Mouse (Mus musculus) frontal cortex, postnatal 10 days (tissue): ENCODE results near the gene Ap1m2.

Experiments used
- DNase-seq, 2 experiments: peaks; one replicate each; pipeline ENCODE4 v3.0.0; 2022; ENCODE audit warnings: low spot score in 2 of 2, mixed read lengths in 1 of 2

The Ap1m2 gene

DNA sequence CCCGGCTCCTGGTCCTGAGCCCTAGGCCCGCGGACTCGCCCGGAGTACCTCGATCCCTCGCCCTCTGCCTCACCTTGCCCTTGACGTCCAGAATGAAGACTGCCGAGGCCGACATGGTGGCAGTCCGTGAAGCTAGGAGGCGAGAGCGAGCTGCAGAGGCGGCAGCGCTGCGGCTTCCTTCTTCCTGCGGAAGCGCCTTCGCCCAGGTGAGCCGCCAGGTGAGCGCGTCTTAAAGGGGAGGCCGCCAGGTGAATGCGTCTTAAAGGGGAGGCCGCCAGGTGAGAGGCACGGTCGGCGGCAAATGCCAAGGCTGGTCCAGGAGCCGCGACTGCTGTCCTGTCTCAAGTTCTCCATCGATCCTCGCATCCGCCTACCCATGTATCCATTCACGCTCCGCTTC is at the start of gene Ap1m2:
Ap1m2 (minus strand) TSS at position 204 of the 400 bp plus-strand sequence.
- no peak for DNase-seq

GRCm38 (mm10) chr9:21356981-21357718 is 45.0 kb upstream of the Ap1m2 start:
- peak in 1 of 2 experiments; percentile 38 for DNase-seq

- DNase-seq = no peak
Observed at GRCm38 (mm10) chr9:21354796-21355195, 42.7 kb upstream of the Ap1m2 start.

- DNase-seq = no peak
Observed at GRCm38 (mm10) chr9:21353373-21353686, 41.2 kb upstream of the Ap1m2 start.

- no peak for DNase-seq
Observed at GRCm38 (mm10) chr9:21352463-21353372, 40.6 kb upstream of the Ap1m2 start.

DNA sequence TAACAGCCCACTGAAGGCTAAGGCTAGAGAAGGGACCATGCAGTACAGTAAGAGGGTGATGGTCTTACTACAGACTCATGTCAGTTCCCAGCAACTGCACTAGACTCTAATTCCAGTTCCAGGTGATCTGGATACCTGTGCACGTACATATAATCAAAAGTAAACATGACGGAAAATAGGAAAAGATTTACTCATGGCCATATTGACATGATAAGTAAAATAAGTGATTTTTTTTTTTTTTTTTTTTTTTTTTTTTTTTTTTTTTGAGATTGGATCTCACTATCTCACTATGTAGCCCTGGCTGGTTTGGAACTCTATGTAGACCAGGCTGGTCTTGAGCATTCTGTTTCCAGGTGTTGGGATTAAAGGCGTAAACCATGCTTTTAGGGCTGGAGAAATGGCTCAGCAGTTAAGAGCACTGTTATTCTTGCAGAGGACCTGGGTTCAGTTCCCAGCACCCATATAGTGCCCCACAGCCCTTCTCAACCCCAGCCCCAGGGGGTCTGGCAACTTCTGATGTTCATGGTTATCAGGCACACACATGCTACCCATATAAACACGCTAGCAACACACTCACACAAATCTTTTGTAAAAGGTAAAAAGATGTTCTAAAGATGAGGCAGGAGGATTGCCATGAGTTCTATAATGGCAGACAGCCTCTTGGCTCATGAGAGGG is 39.7 kb upstream of the Ap1m2 start:
- no peak for DNase-seq

DNA sequence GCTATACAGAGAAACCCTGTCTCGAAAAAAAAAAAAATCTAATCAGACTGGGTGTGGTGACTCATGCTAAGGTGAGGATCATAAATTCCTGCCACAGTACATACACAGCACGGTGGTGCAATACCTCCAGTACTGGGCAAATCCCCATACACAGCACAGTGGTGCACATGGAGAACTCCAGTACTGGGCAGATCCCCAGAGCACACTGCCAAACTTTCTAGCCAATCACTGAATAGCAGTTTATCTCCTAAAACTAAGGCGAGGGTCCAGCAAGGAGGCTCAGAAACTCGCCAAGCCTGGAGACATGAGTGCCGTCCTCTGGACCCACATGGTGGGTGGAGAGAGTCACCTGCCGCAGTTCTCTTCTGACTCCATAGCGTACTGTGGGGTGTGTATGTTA is 39.0 kb upstream of the Ap1m2 start:
- no peak for DNase-seq

DNA sequence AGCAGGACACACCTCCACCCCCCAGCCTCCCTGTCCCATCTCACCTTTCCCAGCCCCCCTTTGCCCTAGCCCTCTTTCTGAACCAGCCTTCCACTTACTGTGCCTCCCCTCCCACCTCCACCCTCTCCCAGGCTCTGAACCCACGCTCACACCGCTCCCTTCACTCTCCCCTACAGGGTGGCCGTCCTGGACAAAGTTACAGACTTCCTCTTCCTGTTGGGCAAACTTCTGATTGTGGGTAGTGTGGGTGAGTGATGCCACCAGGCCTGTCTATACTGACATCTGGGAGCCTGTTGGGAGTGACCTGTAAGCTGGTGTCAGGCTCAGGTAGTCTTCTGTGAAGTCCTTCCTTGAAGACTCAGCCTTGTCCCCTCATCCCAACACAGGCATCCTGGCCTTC is 36.0 kb upstream of the Ap1m2 start:
- no peak for DNase-seq

GRCm38 (mm10) chr9:21346627-21347365 is 34.7 kb upstream of the Ap1m2 start:
- DNase-seq = no peak

GRCm38 (mm10) chr9:21340411-21340810 is 28.3 kb upstream of the Ap1m2 start:
- no peak for DNase-seq

DNA sequence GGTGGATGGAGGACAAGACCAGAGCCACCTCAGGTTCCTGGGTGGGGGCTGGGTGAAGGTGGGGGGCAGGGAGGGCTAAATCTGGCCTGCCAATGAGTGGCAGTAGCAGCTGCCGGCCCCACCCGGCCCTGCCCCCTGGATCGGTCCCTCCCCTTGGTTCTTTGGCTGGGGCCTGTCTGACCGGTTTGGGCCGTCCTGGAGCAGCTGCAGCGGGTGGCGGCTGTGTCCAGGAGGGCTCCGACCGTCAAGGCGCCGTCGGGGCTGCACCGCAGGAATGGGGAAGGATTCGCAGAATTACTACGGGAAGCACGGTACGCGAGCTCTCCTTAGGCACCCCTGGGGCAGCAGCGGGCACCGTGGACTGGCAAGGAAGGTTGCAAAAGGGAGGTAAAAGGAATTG is 25.5 kb upstream of the Ap1m2 start:
- DNase-seq = no peak

DNA sequence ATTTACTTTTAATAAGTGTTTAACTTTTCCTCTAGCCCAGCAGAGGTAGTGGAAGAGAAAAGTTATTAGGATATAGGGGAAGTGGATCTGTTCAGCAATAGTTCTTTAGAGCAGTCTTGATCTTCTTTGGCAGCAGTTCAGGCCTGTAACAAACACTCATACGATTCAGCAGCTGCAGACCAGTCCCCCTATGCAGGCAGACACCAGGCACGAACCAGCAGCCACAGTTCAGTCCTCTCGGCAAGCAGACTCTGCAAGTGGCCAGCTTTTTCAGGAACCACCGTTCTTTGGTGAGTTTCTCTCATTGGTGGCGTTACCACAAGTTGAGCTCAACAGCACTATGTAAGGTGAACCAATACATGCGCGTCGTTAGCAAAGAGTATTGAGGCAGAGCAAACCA is 24.4 kb upstream of the Ap1m2 start:
- DNase-seq = no peak

- DNase-seq = no peak
Observed at GRCm38 (mm10) chr9:21335391-21335790, 23.3 kb upstream of the Ap1m2 start.

DNA sequence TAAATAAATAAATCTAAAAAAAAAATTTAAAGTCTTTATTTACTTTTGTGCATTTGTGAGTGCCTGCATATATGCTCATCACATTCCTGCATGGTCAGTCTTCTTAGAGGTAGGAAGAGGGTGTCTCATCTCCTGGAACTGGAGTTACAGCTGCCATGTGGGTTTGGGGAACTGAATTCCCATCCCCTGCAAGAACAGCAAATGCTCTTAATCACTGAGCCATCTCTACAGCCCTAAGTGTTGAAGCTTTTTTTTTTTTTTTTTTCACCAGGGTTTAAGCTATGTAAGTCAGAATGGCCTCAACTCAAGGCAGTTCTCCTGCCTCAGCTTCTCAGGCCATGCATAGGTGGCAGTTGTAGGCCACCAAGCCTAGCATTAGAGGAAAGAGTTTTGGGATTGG is 22.6 kb upstream of the Ap1m2 start:
- no peak for DNase-seq

- DNase-seq = no peak
Observed at GRCm38 (mm10) chr9:21333523-21333922, 21.4 kb upstream of the Ap1m2 start.

DNA sequence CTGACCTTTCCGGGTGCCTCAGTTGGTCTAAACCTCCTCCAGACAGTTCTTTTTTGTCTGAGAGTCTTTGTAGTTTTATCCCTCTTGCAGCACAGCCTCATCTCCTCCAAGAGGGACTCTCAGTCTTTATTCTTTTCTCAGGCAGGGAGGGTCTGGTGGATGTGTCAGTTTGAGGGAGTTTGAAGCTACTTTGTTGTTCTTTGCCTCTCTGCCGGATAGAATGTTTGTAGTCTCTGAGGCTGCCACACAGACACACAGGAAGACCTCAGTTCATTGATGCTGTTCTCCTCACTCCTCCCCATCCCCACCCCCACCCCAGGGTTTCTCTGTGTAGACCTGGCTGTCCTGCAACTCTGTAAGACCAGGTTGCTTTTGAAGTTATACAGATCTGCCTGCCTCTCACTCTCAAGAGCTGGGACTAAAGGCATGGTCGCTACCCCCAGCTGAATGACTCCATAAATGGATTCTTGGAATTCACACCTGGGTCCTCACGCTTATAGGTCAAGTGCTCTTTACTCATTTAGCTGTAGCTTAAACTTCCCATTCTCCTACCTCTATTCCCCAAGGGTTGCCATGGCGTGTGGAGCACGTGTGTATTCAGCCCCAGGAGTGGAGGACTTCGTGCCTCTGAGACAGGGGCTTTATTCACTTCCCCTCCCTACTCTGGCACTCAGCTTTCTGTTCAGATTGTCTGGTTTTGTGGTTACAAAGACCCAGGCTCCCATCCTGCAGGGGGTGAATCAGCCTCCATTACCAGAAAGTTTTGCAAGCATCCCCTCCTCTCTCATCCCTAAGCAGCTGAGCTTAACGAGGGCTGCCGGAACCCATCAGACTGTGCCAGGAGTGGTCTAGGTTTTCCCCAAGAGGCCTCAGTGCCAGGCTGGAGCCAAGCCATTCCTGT is 20.3 kb upstream of the Ap1m2 start:
- DNase-seq = no peak

- DNase-seq = no peak
Observed at GRCm38 (mm10) chr9:21331365-21332140, 19.4 kb upstream of the Ap1m2 start.

- no peak for DNase-seq
Observed at GRCm38 (mm10) chr9:21329699-21330289, 17.7 kb upstream of the Ap1m2 start.

DNA sequence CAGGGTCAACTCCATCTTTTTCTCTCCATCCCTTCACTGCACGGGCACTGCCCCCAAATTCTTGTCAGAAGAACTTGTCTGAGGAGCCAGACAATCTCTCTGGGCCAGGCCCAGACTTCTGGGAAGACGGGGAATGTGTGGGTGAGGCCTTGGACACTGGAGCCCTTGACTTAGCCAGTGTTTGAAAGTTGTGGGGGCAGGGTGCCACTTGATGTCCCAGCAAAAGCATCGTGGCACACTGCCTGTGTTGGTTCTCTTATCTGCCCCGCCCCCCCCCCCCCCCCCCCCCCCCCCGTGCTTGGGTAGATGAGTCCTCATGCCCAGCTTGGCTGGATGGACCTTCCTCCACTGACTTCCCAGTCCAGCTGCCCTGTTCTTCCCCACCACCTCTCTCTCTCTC is 16.9 kb upstream of the Ap1m2 start:
- DNase-seq = no peak

GRCm38 (mm10) chr9:21328041-21328440 is 15.9 kb upstream of the Ap1m2 start:
- no peak for DNase-seq
